Mouse (Mus musculus) olfactory bulb, adult 2 months (tissue): ENCODE measurements at regions not wholly inside any gene's neighbourhood (a gene's known extent, or its start where the extent isn't known, plus 50 kb on each side); places are given as distances from the start of the nearest gene placed in this dataset.

ENCODE experiments used
- CTCF ChIP-seq: fragments of 200-500 bp; IDR thresholded peaks from 2 replicates; pipeline ENCODE4 v1.5.1; 2012; ENCODE audit warnings: low read depth, mild to moderate bottlenecking, low read length, moderate library complexity; ENCODE audit not compliant: insufficient read depth
- POLR2A ChIP-seq: fragments of 200-500 bp; IDR thresholded peaks from 2 replicates; pipeline ENCODE4 v1.6.1; 2012; ENCODE audit warnings: mild to moderate bottlenecking, low read depth, low read length, moderate library complexity; ENCODE audit not compliant: insufficient read depth

DNA sequence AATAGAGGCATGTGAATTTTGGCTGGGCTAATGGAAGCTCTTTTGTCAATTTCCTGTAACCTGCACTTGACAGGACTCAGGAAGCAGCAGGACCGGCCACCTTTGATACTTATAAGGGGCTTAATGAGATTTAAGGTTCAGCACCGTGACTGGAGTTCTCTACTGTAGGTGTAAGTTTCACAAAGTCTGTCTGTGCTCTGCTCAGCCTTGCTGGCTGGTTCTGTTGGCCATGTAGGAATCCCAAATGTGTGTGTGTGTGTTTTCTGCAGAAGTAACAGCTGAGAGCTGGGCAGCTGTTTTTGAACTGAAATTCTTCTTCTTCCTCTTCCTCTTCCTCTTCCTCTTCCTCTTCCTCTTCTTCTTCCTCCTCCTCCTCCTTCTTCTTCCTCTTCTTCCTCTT, 264.3 kb downstream of the Bcl11a start:
- TF ChIP-seq CTCF, result no peak
- no peak for TF ChIP-seq POLR2A
